Mouse (Mus musculus) midbrain, embryonic 12.5 days (tissue): ENCODE results near the gene Tcp11x2. TPM values are rescaled to one million over a fixed set of nuclear protein-coding genes. Genes with fewer than 3 reads are reported as not detected.

Experiments used
- ATAC-seq: fragments of 200-750 bp; cut with Nextera tagmentation; 2 replicates; pipeline ENCODE4 v1.8.0; 2017; ENCODE audit warnings: low read depth, moderate TSS enrichment, moderate library complexity; ENCODE audit not compliant: low FRiP score
- H3K27ac ChIP-seq: fragments of 300-500 bp; sonication (generic); replicated peaks from 2 replicates; pipeline ENCODE4 v1.5.1; 2016; ENCODE audit warnings: mild to moderate bottlenecking
- H3K27me3 ChIP-seq: fragments of 300-500 bp; sonication (generic); 2 replicates; pipeline ENCODE4 v1.6.1; 2016; ENCODE audit warnings: mild to moderate bottlenecking
- H3K36me3 ChIP-seq: fragments of 300-500 bp; sonication (generic); 2 replicates; pipeline ENCODE4 v1.6.1; 2016
- H3K4me1 ChIP-seq: fragments of 300-500 bp; sonication (generic); 2 replicates; pipeline ENCODE4 v1.6.1; 2016
- H3K4me2 ChIP-seq: fragments of 300-500 bp; sonication (generic); replicated peaks from 2 replicates; pipeline ENCODE4 v1.6.1; 2016; ENCODE audit warnings: mild to moderate bottlenecking, moderate library complexity
- H3K4me3 ChIP-seq: fragments of 300-500 bp; sonication (generic); 2 replicates; pipeline ENCODE4 v1.5.1; 2016; ENCODE audit warnings: mild to moderate bottlenecking
- H3K9ac ChIP-seq: fragments of 300-500 bp; sonication (generic); replicated peaks from 2 replicates; pipeline ENCODE4 v1.6.1; 2016; ENCODE audit warnings: mild to moderate bottlenecking, moderate library complexity
- H3K9me3 ChIP-seq: fragments of 300-500 bp; sonication (generic); 2 replicates; pipeline ENCODE4 v1.6.1; 2016; ENCODE audit warnings: mild to moderate bottlenecking
- WGBS: fragments of 180-500 bp; shearing (Covaris S2); methylation state at CpG from one replicate; pipeline ENCODE4 v1.1.7; 2016; 5-methylcytosine and 5-hydroxymethylcytosine counted together
- polyA plus RNA-seq: library from polyadenylated mRNA; unstranded; fragments of >200 nt; fragmentation: Nextera tagmentation; extraction: Ambion mirVana; gene quantifications from 2 replicates; pipeline ENCODE4 v1.2.1, GENCODE M21; 2016

The Tcp11x2 gene
- polyA plus RNA-seq, 1 experiment from 2014 or later = not detected

GRCm38 (mm10) chrX:135627605-135628004 is 66.0 kb downstream of the Tcp11x2 start, which contains the start of gene Prame:
Gene Prame (minus strand): TSS chrX:135627705.
- H3K9me3 ChIP-seq = no peaks in the 10 kb centered on the region
- no peak within 1 kb of the TSS for H3K27ac ChIP-seq
- H3K4me3 ChIP-seq = no peak within 1 kb of the TSS
- H3K9ac ChIP-seq = no peak within 1 kb of the TSS
- H3K27me3 ChIP-seq = no peaks in the 10 kb centered on the region
- no peak for ATAC-seq
- 87% methylated on average over 11 of the region's 11 CpGs for WGBS
- H3K4me1 ChIP-seq = no peaks in the 10 kb centered on the region
- no peak within 1 kb of the TSS for H3K4me2 ChIP-seq
- no peaks in the 10 kb centered on the region for H3K36me3 ChIP-seq

Other genes with a start within 250 kb of the Tcp11x2 start
- not detected in 2 replicates for gene AV320801, start 199.2 kb downstream of the Tcp11x2 start, polyA plus RNA-seq
- gene Nxf7, start 95.0 kb downstream of the Tcp11x2 start, polyA plus RNA-seq = not detected in 2 replicates
- not detected in 2 replicates for gene Prame, start 66.1 kb downstream of the Tcp11x2 start, polyA plus RNA-seq
- not detected in 2 replicates for gene Tmsb15a, start 31.5 kb upstream of the Tcp11x2 start, polyA plus RNA-seq
- gene Armcx5, start 48.9 kb upstream of the Tcp11x2 start, polyA plus RNA-seq = 12.6 and 12.7 TPM in 2 replicates
- 110 and 130 TPM in 2 replicates for gene Gprasp1, start 48.9 kb upstream of the Tcp11x2 start, polyA plus RNA-seq
- 83.9 and 90.3 TPM in 2 replicates for gene Bhlhb9, start 103.8 kb upstream of the Tcp11x2 start, polyA plus RNA-seq
- 80.3 and 94.1 TPM in 2 replicates for gene Gprasp2, start 145.2 kb upstream of the Tcp11x2 start, polyA plus RNA-seq